Mouse (Mus musculus): ENCODE data around the gene Nfia. TPM values are rescaled to one million over a fixed set of nuclear protein-coding genes. Genes with fewer than 3 reads are reported as not detected.
A peak's percentile ranks its signal among the peaks of the same experiment; 100 is the strongest.

Nfia gene
- polyA plus RNA-seq, 1 experiment from 2014 or later: 45.1 TPM

GRCm38 (mm10) chr4:98101153-98102096, 328.9 kb downstream of the Nfia start:
- no peaks in the 10 kb centered on the region for H3K9me3 ChIP-seq
- 0 out of 2 replicates have a peak overlapping the region, but pooled peaks have one; percentile 13 for H3K9ac ChIP-seq
- no peaks in the 10 kb centered on the region for H3K27me3 ChIP-seq
- 60% methylated on average over 10 of the region's 10 CpGs for WGBS
- no peak overlapping the region for H3K4me3 ChIP-seq
- no peak for ATAC-seq (ENCODE audit: low read depth)
- 0 out of 2 replicates have a peak, but pooled peaks cover 3% of the 10 kb centered on the region for H3K36me3 ChIP-seq
- H3K4me1 ChIP-seq (replicated peaks): peaks cover 83% of the 10 kb centered on the region
- H3K27ac ChIP-seq (replicated peaks): peak overlapping the region; percentile 43; the same call in 1 of the 2 replicates
- no peak overlapping the region for H3K4me2 ChIP-seq

GRCm38 (mm10) chr4:98102625-98103336, 330.2 kb downstream of the Nfia start:
- no peak overlapping the region for H3K4me3 ChIP-seq
- H3K36me3 ChIP-seq: no peaks in the 10 kb centered on the region
- 52% methylated on average over 24 of the region's 24 CpGs for WGBS
- H3K9ac ChIP-seq: peak overlapping the region; percentile 17; the same call in 1 of the 2 replicates
- no peaks in the 10 kb centered on the region for H3K9me3 ChIP-seq
- peak overlapping the region; percentile 46; the same call in 1 of the 2 replicates for H3K27ac ChIP-seq (replicated peaks)
- ATAC-seq (ENCODE audit: low read depth): no peak
- no peaks in the 10 kb centered on the region for H3K27me3 ChIP-seq
- H3K4me1 ChIP-seq (replicated peaks): peaks cover 93% of the 10 kb centered on the region
- no peak overlapping the region for H3K4me2 ChIP-seq

GRCm38 (mm10) chr4:98103337-98103666, 330.8 kb downstream of the Nfia start:
- H3K9me3 ChIP-seq: no peaks in the 10 kb centered on the region
- H3K4me1 ChIP-seq (replicated peaks): peaks cover 94% of the 10 kb centered on the region
- ATAC-seq (ENCODE audit: low read depth): no peak
- no peaks in the 10 kb centered on the region for H3K27me3 ChIP-seq
- H3K27ac ChIP-seq (replicated peaks): peak overlapping the region; percentile 46
- no peak overlapping the region for H3K4me2 ChIP-seq
- H3K4me3 ChIP-seq: no peak overlapping the region
- no peaks in the 10 kb centered on the region for H3K36me3 ChIP-seq
- peak overlapping the region; percentile 17; the same call in 1 of the 2 replicates for H3K9ac ChIP-seq
- 36% methylated on average over 2 of the region's 2 CpGs for WGBS

- no peak overlapping the region for H3K4me2 ChIP-seq
- H3K4me3 ChIP-seq: no peak overlapping the region
- WGBS: 75% methylated on average over 8 of the region's 8 CpGs
- H3K27ac ChIP-seq (replicated peaks): no peak overlapping the region
- no peak overlapping the region for H3K9ac ChIP-seq
- H3K27me3 ChIP-seq: no peaks in the 10 kb centered on the region
- H3K36me3 ChIP-seq: no peaks in the 10 kb centered on the region
- ATAC-seq (ENCODE audit: low read depth): no peak
- H3K9me3 ChIP-seq: no peaks in the 10 kb centered on the region
- H3K4me1 ChIP-seq (replicated peaks): peaks cover 96% of the 10 kb centered on the region
These were observed 331.6 kb downstream of the Nfia start for GRCm38 (mm10) chr4:98104161-98104560.

GRCm38 (mm10) chr4:98104911-98105702, 332.6 kb downstream of the Nfia start:
- Histone ChIP-seq H3K4me2 (no peak overlapping the region), H3K27ac (replicated peaks) (peak overlapping the region; percentile 89), H3K4me1 (replicated peaks) (peaks cover 96% of the 10 kb centered on the region), H3K27me3 (no peaks in the 10 kb centered on the region), H3K9me3 (no peaks in the 10 kb centered on the region), H3K9ac (no peak overlapping the region), H3K4me3 (no peak overlapping the region), H3K36me3 (no peaks in the 10 kb centered on the region)
- WGBS: 62% methylated on average over 9 of the region's 9 CpGs
- ATAC-seq (ENCODE audit: low read depth): no peak

- 0 out of 2 replicates have a peak overlapping the region, but pooled peaks have one; percentile 6 for H3K9ac ChIP-seq
- H3K27me3 ChIP-seq: no peaks in the 10 kb centered on the region
- no peaks in the 10 kb centered on the region for H3K36me3 ChIP-seq
- no peak for ATAC-seq (ENCODE audit: low read depth)
- H3K9me3 ChIP-seq: no peaks in the 10 kb centered on the region
- H3K4me3 ChIP-seq: no peak overlapping the region
- peaks cover 88% of the 10 kb centered on the region for H3K4me1 ChIP-seq (replicated peaks)
- H3K27ac ChIP-seq (replicated peaks): peak overlapping the region; percentile 89
- 27% methylated on average over 6 of the region's 6 CpGs for WGBS
- peak overlapping the region; percentile 39; the same call in 1 of the 2 replicates for H3K4me2 ChIP-seq
These were observed 333.4 kb downstream of the Nfia start for GRCm38 (mm10) chr4:98105971-98106370.

- Histone ChIP-seq H3K4me3 (no peak overlapping the region), H3K27ac (replicated peaks) (peak overlapping the region; percentile 89), H3K4me2 (peak overlapping the region; percentile 39), H3K36me3 (no peaks in the 10 kb centered on the region), H3K4me1 (replicated peaks) (peaks cover 82% of the 10 kb centered on the region), H3K27me3 (no peaks in the 10 kb centered on the region), H3K9me3 (no peaks in the 10 kb centered on the region), H3K9ac (0 out of 2 replicates have a peak overlapping the region, but pooled peaks have one; percentile 6)
- no peak; the same call in 1 of the 2 replicates for ATAC-seq (ENCODE audit: low read depth)
- WGBS: 10% methylated on average over 14 of the region's 14 CpGs
These were observed 334.0 kb downstream of the Nfia start for GRCm38 (mm10) chr4:98106445-98107092.

GRCm38 (mm10) chr4:98107093-98107453, 334.5 kb downstream of the Nfia start:
- H3K4me2 ChIP-seq: peak overlapping the region; percentile 39
- H3K9me3 ChIP-seq: no peaks in the 10 kb centered on the region
- H3K9ac ChIP-seq: no peak overlapping the region
- H3K4me1 ChIP-seq (replicated peaks): peaks cover 78% of the 10 kb centered on the region
- 2% methylated on average over 4 of the region's 4 CpGs for WGBS
- H3K27me3 ChIP-seq: no peaks in the 10 kb centered on the region
- ATAC-seq (ENCODE audit: low read depth): peak; percentile 13; the same call in 1 of the 2 replicates
- H3K4me3 ChIP-seq: no peak overlapping the region
- H3K27ac ChIP-seq (replicated peaks): peak overlapping the region; percentile 89
- no peaks in the 10 kb centered on the region for H3K36me3 ChIP-seq

GRCm38 (mm10) chr4:98107936-98108675, 335.6 kb downstream of the Nfia start:
- ATAC-seq (ENCODE audit: low read depth): 0 out of 2 replicates have a peak, but pooled peaks have one; percentile 15
- WGBS: 4% methylated on average over 9 of the region's 9 CpGs
- peak overlapping the region; percentile 89 for H3K27ac ChIP-seq (replicated peaks)

GRCm38 (mm10) chr4:98108676-98109016, 336.1 kb downstream of the Nfia start:
- H3K27ac ChIP-seq (replicated peaks): peak overlapping the region; percentile 89
- H3K4me1 ChIP-seq (replicated peaks): peaks cover 71% of the 10 kb centered on the region
- peak; percentile 92 for ATAC-seq (ENCODE audit: low read depth)
- no peaks in the 10 kb centered on the region for H3K27me3 ChIP-seq
- H3K9me3 ChIP-seq: no peaks in the 10 kb centered on the region
- no peak overlapping the region for H3K9ac ChIP-seq
- H3K4me2 ChIP-seq: peak overlapping the region; percentile 39
- H3K4me3 ChIP-seq: no peak overlapping the region
- no peaks in the 10 kb centered on the region for H3K36me3 ChIP-seq
- WGBS: 1% methylated on average over 4 of the region's 4 CpGs

More at GRCm38 (mm10) chr4:98107936-98108675, 335.6 kb downstream of the Nfia start:
- no peaks in the 10 kb centered on the region for H3K27me3 ChIP-seq
- peak overlapping the region; percentile 39 for H3K4me2 ChIP-seq
- no peaks in the 10 kb centered on the region for H3K9me3 ChIP-seq
- H3K36me3 ChIP-seq: no peaks in the 10 kb centered on the region
- peaks cover 72% of the 10 kb centered on the region for H3K4me1 ChIP-seq (replicated peaks)
- H3K4me3 ChIP-seq: no peak overlapping the region
- H3K9ac ChIP-seq: no peak overlapping the region

All from neural tube, embryonic 13.5 days (tissue).